Mouse (Mus musculus) urinary bladder, adult 2 months (tissue): ENCODE measurements around the gene Ttc28. TPM values are rescaled to one million over a fixed set of nuclear protein-coding genes. Genes with fewer than 3 reads are reported as not detected.

Experiments used
- DNase-seq: peaks from one replicate; pipeline ENCODE4 v3.0.0; 2022; ENCODE audit warnings: low spot score
- polyA plus RNA-seq: library from polyadenylated mRNA; depleted of rRNA; stranded (reverse); fragments of >200 nt; gene quantifications from 2 replicates; pipeline ENCODE4 v1.2.3, GENCODE M21; 2012

Ttc28 gene
- polyA plus RNA-seq, 1 experiment: 4.9 TPM

DNA sequence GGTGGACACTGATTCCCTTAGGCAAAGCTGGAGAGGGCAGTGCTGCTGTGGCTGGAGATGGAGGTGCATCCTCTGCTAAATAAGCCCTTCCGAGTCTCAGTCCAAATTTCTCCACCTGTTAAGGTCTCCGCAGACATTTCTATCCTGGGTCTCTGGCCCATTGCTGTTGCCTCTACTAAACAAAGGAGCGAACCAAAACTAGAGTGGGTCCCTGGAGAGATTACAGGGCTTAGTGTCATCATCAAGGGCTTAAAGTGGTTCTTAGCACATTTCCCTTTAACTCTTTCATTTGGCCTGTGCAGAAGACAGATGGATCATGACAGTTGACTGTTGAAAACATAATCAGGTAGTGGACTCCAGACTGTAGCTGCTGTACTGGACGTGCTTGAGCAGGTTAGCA is 9.0 kb downstream of the Ttc28 start:
- no peak for DNase-seq

- DNase-seq: no peak
These were observed 10.3 kb downstream of the Ttc28 start for GRCm38 (mm10) chr5:110889945-110890344.

GRCm38 (mm10) chr5:110890561-110890960 is 11.0 kb downstream of the Ttc28 start:
- no peak for DNase-seq

DNA sequence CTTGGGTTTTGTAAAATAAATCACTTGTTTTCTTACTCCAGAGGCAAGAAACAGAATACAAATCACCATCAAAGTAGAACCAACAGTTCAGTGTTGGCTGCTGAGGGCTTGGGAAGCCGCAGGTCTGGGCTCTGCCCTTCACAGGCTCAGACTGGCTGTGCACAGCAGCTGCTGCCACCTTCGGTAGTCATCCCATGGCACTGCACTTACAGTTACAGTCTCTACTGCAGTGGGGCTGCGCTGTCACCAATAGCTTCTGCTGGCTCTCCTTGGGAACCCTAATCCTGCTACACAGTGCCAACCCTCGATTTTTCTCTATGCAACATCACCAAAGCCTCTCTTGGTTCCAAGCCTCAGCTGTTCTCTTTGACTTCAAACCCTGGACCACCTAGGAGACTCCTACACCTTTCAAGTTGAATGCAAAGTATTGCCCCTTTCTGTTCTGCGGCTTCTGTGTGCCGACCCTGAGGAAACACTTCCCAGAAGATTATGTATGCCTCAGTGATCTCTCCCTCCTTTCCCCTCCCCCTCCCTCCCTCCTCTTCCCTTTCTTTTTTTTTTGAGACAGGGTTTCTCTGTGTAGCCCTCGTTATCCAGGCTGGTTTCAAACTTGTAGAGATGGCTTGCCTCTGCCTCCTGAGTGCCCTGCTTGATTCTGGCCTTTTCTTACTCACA is 17.6 kb downstream of the Ttc28 start:
- DNase-seq: no peak

- DNase-seq: no peak
These were observed 18.6 kb downstream of the Ttc28 start for GRCm38 (mm10) chr5:110898169-110898568.

DNA sequence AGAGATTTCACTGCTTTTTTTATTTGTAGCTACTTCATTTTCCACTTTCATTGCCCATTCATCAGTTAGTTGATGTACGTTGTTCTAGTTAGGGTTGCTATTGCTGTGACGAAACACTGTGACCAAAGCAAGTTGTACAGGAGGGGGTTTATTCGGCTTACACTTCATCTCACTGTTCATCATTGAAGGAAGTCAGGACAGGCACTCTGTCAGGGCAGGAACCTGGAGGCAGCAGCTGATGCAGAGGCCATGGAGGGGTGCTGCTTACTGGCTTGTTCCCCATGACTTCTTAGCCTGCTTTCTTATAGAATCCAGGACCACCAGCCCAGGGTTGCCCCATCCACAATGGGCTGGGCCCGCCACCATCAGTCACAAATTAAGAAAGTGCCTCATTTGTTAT is 19.2 kb downstream of the Ttc28 start:
- no peak for DNase-seq

DNA sequence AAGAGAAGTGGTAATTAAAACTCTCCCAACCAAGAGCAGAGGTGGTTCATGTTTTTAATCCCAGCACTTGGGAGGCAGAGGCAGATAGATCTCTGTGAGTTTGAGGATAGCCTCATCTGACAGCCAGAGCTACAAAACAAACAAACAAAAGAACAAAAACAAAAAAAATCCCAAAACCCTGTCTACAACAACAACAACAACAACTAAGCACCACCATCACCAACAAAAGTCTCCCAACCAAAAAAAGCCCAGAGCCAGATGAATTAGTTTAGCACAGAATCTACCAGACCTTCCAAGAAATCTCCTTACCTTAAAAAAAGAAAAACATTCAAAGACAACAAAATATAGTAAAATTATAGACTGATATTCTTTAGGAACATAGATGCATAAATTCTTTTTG is 20.7 kb downstream of the Ttc28 start:
- DNase-seq: no peak

DNA sequence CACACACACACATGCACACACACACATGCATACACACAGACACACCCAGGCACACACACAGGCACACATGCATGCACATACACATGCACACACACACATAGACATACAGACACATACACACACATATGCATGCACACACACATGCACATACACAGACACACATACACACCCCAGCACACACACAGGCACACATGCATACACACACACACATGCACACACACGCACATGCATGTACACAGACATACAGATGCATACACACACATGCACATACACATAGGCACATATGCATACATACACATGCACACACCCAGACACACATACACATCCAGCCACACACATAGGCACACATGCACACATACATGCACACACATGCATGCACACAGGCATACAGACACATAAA is 27.1 kb downstream of the Ttc28 start:
- no peak for DNase-seq

- DNase-seq: no peak
These were observed 29.3 kb downstream of the Ttc28 start for GRCm38 (mm10) chr5:110908879-110909278.

GRCm38 (mm10) chr5:110909955-110910589 is 30.5 kb downstream of the Ttc28 start:
- no peak for DNase-seq

GRCm38 (mm10) chr5:110914859-110915258 is 35.3 kb downstream of the Ttc28 start:
- DNase-seq: no peak

GRCm38 (mm10) chr5:110916241-110916640 is 36.6 kb downstream of the Ttc28 start:
- no peak for DNase-seq

GRCm38 (mm10) chr5:110919541-110919940 is 39.9 kb downstream of the Ttc28 start:
- no peak for DNase-seq

DNA sequence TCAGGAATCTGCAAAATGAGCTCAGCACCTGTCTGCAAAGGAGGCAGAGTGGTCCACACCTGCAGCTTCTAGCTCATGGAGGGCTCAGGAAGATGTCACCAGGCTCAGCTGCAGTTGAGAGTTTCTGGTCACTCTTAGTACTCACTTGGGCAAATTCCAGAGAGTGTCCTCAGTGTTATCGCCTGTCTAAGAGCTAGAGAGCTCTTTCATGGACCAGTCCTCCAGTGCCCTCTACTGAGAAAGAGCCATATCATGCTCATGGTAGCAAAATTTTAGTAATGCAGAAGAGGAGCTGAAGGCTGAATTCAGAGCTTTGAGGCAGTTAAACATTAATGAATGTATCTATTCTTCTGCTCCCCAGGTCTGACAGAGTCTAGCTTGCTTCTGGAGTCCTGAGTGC is 43.7 kb downstream of the Ttc28 start:
- no peak for DNase-seq

DNA sequence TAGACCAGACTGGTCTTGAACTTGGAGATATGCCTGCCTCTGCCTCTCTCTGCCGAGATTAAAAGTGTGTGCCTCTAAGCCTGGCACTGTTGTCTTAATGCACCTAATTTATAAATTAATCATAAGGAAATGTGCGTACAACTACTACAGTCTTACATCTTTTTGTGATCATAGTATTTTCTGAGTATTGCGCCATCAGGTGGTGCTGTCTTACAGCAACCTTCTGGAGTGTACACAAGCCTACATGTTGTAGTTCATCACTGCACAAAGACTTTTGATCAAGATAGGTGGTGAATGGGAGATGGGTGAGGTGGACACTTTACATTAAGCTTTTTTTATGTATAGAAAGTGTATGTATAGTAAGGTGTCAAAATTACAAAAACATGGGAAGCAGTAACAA is 45.0 kb downstream of the Ttc28 start:
- no peak for DNase-seq

DNA sequence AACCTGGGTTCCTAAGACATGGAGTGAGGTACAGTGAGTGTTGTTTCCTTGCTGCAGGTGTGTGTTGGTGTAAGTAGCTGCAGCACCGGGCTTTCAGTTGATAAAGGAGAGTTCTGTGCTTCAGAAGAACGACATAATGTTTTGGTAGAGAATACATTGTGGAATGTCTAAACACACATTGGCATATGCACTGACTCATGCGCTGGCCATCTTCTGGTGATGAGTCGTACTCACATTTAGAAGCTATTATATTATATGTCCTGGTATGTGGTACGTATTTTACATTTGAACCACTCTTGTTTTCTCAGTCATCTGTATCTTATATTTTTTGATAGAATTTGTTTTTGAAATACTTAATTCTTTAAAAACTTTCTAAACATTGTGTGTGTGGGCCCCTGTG is 46.2 kb downstream of the Ttc28 start:
- no peak for DNase-seq

DNA sequence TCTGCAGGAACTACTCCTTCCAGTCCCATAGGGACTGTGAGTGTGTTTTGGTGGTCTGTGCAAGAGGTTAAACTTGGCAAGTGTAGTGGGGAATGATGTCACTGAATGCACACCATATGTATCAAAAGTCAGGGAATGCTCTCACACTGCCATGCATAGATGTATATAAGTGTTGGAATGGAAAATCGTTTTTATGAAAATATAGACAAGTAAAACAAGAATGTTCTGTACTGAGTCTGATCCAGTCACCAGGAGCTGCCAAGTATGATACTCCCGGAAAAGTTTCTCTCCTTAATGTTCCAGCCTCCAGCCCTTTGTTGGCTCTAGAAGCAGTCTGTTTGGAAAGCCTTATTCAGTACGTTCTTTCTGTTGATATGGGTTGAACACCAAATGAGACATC is 48.7 kb downstream of the Ttc28 start:
- no peak for DNase-seq

DNA sequence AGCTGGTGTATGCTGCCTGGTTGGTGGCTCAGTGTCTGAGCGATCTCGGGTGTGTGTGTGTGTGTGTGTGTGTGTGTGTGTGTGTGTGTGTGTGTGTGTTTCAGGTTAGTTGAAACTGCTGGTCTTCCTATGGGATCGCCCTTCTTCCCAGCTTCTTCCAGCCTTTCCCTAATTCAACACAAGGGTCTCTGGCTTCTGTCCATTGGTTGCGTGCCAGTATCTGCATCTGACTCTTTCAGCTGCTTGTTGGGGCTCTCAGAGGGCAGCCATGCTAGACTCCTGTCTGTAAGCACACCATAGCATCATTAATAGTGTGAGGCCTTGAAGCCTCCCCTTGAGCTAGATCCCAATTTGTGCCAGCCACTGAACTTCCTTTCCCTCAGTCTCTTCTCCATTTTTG is 49.7 kb downstream of the Ttc28 start:
- DNase-seq: no peak

- no peak for DNase-seq
These were observed 57.0 kb downstream of the Ttc28 start for GRCm38 (mm10) chr5:110936606-110937005.

DNA sequence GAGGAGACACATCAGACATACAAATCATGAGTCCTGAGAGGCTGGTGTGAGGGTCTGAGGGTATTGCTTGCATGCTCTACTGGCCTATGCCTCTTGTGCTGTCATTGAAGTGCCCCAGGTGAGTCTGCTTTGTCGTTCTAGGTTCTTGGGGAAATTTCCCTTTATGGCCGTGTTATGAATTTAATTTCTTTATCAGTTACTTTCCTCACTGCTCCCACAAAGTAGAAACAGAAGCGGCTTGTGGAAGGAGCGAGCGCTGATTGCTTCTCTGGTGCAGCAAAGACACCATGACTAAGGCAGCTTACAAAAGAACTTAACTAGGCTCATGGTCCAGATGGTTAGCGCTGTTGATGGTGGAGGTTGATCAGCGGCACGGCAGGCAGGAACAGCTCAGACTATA is 64.7 kb downstream of the Ttc28 start:
- DNase-seq: no peak

GRCm38 (mm10) chr5:110948476-110949399 is 69.1 kb downstream of the Ttc28 start:
- no peak for DNase-seq

DNA sequence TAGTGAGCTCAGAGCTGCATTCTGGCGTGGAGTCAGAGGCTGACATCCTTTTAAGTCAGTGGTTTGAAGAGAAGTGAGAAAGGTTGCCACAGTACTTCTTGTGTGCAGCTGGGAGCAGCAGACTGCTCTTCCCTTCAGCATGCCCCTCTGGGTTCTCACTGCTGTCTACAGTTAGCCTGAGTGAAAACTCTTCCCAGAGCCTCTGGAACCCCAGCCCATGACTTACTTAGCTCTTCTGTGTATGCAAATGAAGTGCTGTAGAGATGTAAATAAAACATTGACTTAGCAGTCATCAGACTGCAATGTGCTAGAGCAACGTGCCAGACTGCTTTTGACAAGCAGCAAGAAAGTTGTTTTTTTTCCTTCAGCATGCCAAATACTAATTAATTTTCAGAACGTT is 70.2 kb downstream of the Ttc28 start:
- no peak for DNase-seq

GRCm38 (mm10) chr5:110958196-110958595 is 78.6 kb downstream of the Ttc28 start:
- no peak for DNase-seq
